Mouse (Mus musculus) spleen, postnatal 36 days (tissue): ENCODE data around the gene Snx30.

Source experiments
- DNase-seq, 2 experiments: peaks; one replicate each; pipeline ENCODE4 v3.0.0; 2022; ENCODE audit warnings: low spot score in 2 of 2, mixed read lengths in 1 of 2

Snx30 gene

GRCm38 (mm10) chr4:59794116-59794515 is 11.5 kb upstream of the Snx30 start:
- DNase-seq: no peak

- DNase-seq: no peak
Measured at GRCm38 (mm10) chr4:59795788-59796455, 9.7 kb upstream of the Snx30 start.

GRCm38 (mm10) chr4:59800181-59800580 is 5.5 kb upstream of the Snx30 start:
- DNase-seq: no peak

- no peak for DNase-seq
Measured at GRCm38 (mm10) chr4:59801489-59801888, 4.2 kb upstream of the Snx30 start, which contains the start of gene Inip. TSS of gene Inip (minus strand) at chr4:59801589.

- no peak for DNase-seq
Measured at GRCm38 (mm10) chr4:59802107-59802506, 3.5 kb upstream of the Snx30 start.

DNA sequence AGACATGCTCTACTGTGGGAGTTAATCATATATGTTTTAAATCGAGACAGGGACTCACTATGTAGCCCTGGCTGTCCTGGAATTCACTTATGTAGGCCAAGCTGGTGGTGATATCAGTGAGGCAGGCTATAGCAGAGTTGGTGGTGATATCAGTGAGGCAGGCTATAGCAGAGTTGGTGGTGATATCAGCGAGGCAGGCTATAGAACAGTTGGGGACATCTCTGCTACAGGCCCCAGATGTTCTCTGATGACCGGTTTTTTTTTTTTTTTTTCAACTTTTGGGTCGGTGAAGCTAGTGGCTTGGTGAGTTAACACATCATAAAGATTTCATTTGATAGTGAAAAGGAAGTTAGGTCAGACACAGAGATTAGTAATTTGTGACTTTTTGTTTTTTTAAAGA is 2.8 kb upstream of the Snx30 start:
- no peak for DNase-seq

- peak; percentile 81 to 84 for DNase-seq
Measured at GRCm38 (mm10) chr4:59803358-59803757, 2.3 kb upstream of the Snx30 start.

DNA sequence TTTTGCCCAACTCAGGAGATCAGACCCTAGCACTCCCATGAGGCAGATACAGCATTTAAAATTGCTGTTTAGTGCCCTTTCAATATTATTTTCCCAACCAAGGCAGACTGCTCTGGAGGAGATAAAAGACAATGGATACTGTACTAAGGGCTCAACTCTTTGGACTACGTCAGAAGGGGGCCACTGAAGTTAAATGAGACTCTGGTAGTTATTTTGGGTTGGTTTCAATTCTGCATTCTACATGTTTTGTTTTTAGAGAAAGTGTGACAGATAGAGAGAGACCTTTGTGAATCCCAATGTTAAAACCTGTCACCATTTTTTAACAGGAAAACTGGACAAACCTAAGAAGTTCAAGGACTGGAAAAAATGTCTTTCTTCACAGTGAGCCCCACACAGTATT is 886 bp upstream of the Snx30 start:
- peak; percentile 43 to 61 for DNase-seq

DNA sequence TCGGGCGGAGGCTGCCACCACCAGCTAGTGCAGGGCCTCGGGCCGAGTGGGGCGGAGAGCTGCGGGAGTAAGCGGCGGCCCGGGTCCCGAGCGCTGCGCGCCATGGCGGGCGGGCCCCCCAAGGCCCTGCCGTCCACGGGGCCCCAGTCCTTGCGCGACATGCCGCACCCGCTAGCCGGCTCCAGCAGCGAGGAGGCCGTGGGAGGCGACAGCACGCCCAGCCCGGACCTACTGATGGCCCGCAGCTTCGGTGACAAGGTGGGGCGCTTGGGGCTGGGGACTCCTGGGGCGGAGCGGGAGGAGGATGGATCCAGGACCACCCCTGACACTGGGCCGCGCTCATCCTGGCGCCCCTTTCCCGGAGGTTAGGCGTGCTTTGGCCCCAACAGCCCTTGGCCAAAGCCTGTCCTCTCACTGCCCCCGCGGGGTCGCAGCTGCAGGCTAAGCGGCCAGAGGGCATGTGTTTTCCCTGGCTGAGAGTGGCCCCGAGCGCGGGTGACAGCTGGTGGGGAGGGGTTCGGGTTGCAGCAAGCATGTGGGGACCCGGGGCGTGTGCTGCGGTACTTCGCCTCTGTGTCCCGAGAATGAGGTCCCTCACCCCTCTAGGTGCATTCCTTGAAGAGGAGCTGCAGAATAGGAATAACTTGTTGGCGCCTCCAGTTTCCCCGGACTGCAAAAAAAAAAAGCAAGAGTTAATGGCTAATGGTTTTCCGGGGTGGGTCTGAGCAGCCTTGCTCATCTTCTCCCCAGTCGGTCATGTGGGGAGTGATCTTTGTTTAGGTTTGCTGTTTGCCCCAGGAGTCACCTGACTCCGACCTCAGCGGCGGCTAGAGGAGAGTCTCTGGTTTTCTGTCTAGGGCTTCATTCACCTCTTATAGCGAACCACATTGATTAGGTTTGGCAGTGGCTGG is 583 bp downstream of the Snx30 start:
- DNase-seq: peak; percentile 78 to 79

GRCm38 (mm10) chr4:59806879-59807195 is 1.2 kb downstream of the Snx30 start:
- no peak for DNase-seq

DNA sequence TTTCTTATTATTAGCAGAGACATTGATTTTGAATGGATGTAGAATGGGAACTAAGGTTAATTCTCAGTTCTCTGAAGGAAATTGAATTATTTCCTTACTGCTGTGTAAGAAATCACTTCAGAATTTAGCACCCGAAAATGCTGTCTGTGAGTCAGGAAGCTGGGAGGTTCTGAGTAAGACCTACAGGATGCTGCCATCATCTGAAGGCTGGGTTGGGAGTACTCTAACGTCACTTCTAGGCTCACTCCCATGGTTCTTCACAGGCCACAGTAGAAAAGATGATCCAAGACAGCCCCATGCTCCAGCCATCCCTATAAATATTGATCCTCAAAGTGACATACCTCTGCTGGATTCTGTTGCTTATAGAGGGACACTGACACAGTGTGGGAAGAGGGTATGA is 1.9 kb downstream of the Snx30 start:
- DNase-seq: no peak

- DNase-seq: peak in 1 of 2 experiments; percentile 34
Measured at GRCm38 (mm10) chr4:59808396-59808795, 2.8 kb downstream of the Snx30 start.

DNA sequence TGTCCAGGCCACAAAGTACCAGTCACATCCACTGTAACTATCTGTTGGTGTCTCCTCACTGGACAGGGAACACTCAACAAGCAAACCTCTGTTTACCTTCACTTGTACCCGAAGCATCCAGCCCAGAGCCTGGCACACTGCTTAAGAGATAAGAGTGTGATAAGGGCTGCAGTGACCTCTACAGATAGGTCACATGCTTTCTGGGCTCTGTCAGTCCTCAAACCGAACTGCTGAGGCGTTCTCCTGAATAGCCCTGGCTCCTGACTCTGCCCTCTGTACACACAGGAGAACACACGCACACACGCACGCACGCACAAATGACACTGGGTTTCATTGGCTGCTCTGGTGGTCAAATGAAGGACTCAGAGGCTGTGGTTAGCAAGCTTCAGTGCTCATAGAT is 8.5 kb downstream of the Snx30 start:
- no peak for DNase-seq

DNA sequence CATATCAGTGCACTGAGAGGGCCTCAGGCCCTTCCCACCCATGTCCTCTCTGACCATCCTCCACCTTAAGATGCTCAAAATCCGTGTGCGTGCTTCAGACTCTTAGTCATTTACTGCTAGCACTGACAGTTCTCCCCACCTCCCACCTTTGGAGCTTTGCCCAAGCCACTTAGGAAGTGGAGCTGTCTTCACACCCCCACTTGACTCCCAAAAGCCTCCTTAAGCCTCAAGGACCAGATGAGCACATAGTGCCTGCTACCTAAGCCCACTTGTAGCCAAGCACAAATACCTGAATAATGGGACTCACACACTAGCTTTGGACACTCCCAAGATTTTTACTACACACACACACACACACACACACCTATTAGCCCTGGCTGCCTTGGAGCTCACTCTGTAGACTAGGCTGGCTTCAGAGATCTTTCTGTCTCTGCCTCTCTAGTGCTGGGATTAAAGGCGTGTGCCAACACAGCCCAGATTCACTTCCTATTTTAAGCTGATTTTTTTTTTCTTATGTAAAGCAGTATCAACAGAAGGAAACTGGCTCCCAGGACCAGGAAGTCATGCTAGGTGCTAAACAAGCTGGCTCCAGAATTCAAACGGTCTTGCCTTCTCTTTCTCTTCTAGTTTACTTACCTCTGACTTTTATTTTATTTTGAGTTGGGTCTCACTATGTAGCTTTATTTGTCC is 9.6 kb downstream of the Snx30 start:
- DNase-seq: peak; percentile 55 to 63

GRCm38 (mm10) chr4:59816016-59816415 is 10.4 kb downstream of the Snx30 start:
- no peak for DNase-seq

- DNase-seq: no peak
Measured at GRCm38 (mm10) chr4:59816477-59816876, 10.8 kb downstream of the Snx30 start.

DNA sequence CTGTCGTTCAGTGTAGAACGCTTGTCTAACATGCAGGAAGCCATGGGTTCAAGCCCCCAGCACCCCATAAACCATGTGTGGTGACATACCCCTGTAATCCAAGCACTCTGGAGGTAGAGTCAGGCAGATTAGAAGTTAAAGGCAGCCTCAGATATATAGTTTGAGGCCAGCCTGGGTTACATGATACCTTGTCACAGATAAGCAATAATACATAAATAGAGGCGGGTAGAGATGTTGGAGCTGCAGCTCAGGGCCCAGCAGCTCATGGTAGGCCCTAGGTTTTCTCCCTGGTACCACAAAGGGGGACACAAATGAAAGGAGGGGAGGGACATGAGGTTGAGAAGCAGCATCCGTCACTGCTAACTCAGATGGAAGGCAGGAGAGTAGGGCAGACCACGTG is 12.2 kb downstream of the Snx30 start:
- DNase-seq: no peak

DNA sequence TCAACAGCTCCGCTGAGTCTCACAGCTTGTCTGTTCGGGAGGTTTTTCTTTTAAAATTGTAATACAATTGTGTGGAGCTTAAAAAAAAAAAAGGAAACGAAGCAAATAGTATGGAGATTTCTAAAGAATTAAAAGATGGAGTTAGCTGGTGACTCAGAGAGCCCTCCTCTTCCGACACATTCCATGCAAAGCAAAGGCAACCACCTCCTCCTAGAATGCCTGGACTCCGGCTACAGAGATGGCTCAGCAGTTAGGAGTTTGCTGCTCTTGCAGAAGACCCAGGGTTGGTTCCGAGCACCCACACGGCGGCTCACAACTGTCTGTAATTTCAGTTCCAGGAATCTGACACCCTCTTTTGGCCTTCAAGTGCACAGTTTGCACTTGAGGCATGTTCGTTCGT is 12.9 kb downstream of the Snx30 start:
- DNase-seq: no peak

DNA sequence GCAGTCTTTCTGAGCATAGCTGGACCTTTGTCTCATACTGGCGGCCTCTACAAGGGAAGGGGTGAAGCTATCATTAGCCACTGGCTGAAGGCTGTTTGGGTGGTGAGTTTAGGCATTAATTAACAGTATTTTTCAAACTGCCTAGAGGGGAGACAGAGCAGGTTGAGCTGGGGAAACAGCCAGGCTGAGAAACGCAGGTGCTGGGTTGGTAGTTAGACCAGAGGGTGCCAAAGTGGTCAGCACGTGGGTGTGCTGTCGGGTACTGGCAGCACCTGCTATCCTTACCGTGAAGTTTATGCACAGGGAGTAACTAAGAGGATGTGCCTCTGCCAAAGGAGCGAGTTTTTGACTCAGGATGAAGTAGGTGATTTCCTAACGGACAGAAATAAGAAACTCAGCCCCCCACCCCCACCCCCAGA is 13.4 kb downstream of the Snx30 start:
- DNase-seq: peak in 1 of 2 experiments; percentile 28

- no peak for DNase-seq
Measured at GRCm38 (mm10) chr4:59819477-59820022, 13.9 kb downstream of the Snx30 start.

GRCm38 (mm10) chr4:59821516-59821915 is 15.9 kb downstream of the Snx30 start:
- no peak for DNase-seq

DNA sequence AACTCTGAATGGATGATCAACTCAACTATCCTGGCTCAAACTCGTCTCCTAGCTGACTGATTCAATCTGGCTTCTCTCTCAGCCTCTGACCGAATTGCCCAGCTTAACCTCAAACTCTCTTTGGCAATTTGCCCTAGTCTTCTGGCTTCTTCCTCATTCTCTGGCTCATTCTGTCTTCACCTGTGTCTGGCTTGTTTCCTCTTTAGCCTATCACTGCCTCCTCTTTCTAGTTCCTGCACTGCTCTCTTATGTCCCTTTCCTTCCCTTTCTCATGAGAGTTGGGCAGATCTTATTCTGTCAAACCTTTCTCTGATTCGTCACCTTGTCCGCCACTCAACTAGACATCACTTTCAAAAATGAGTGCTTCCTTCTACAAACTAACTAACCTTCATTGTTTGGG is 16.5 kb downstream of the Snx30 start:
- peak; percentile 68 to 73 for DNase-seq
